Mouse (Mus musculus) brain, embryonic 14.5 days (tissue): ENCODE data around the gene Trim56. TPM values are rescaled to one million over a fixed set of nuclear protein-coding genes. Genes with fewer than 3 reads are reported as not detected.
"Not testable (repeated sequence)": the region's sequence is repeated elsewhere in the genome, so short reads cannot be mapped to it uniquely, and the experiment has no call there.

ENCODE experiments used
- DNase-seq: peaks from one replicate; pipeline ENCODE4 v3.0.0-alpha.2; 2011; ENCODE audit warnings: low read depth
- CTCF ChIP-seq: fragments of 200-500 bp; IDR thresholded peaks from 2 replicates; pipeline ENCODE4 v1.5.1; 2012; ENCODE audit warnings: inconsistent platforms, mild to moderate bottlenecking, moderate library complexity, borderline replicate concordance; ENCODE audit not compliant: insufficient read depth, insufficient read length; ENCODE audit errors: extremely low read depth
- POLR2A ChIP-seq: fragments of 200-500 bp; IDR thresholded peaks from 2 replicates; pipeline ENCODE4 v1.6.1; 2012; ENCODE audit warnings: mild to moderate bottlenecking, inconsistent platforms, borderline replicate concordance; ENCODE audit not compliant: poor library complexity, insufficient read depth, insufficient read length, severe bottlenecking; ENCODE audit errors: extremely low read depth
- polyA plus RNA-seq: library from polyadenylated mRNA; depleted of rRNA; stranded (reverse); fragments of >200 nt; gene quantifications from 2 replicates; pipeline ENCODE4 v1.2.3, GENCODE M21; 2012; rRNA removed

The Trim56 gene
- polyA plus RNA-seq, result 1.2 and 2.2 TPM in 2 replicates

DNA sequence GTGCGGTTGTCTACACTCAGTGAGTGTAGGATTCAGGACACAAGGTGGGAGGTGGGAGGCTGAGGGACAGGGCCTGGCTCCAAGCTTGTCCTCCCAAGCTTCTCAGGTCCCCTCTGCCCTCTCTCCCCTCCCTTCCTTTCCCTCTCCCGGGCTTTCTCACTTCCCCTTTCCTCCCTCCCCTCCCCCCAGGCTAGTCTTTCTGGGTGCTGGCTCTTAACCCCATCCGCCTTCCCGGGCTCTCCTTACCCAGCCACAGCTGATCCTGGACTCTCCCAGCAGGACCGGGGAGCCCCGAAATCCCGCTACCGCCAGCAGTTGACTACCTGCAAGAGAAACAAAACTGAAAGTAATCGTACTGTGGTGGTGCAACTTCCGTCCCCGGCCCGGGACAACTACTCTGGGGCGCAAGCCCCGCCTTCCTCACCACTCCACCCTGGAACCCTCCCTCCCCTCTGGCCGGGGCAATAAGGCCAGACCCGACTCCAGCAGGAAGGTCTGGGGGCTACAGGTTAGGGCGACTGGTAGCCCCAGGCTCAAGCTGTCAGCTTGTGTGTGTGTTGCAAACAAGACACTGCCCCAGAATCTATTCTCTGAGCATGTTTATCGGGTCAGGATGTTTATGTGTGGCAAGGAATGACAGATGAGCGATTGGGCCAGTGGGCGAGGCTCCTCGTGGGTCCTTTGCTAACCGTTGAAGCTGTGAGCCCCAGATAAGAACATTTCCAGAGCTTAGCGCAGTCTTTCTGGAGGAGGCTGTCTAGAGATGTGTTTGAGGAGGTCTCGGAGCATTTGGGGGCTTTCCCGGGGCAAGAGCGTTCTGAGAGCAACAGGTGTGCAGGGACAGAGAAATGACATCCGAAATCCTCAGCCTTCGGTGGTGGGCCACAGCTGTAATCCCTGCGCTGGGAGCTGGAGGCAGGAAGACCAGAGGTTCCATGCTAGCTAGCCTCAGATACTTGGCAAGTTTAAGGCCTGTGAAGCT is at the start of gene Trim56:
Gene Trim56, minus strand, starts transcription at position 344 of the 982 bp plus-strand sequence.
- DNase-seq, result peak; percentile 34

DNA sequence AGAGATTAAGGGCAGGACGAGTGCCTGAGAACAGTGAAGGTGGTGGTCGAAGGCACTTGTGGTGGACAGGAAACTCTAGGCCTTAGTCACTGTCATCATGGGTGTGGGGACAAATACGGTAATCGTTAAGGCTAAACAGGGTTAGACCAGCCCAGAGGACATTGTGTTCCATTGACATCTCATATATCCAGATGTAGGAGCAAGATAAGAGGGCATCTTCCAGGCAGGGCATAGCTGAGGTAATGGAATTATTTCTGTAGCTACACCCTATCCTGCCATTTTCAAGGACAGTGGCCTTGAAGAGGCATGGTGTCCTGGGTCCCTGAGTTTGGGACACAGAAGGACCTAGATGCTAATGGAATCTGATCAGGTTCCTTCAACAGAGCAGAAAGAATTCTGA is 45.8 kb upstream of the Trim56 start:
- TF ChIP-seq CTCF (no peak), POLR2A (no peak)

More for the DNA sequence above, at the start of gene Trim56:
- TF ChIP-seq CTCF, result no peak
- TF ChIP-seq POLR2A, result no peak

DNA sequence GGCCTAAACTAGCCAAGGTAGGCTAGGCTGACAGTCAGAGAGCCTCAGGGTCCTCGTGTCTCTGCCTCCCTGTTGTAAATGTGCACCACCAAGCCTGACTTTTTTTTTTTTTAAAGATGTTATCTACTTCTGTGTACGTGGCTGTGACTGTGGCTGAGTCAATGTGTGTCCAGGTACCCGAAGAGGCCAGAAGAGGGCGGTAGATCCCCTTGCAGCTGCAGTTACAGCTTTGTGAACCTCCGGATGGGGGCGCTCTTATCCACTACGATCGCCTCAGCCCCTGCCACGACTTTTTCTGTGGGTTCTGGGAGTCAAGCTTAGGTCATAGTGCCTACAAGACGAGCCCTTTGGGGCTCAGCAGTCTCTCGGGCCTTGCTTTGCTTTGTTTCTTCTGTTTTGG is 43.5 kb upstream of the Trim56 start:
- TF ChIP-seq POLR2A (no peak), CTCF (peak; percentile 38; the same call in 1 of the 2 replicates)
- DNase-seq, result no peak

More for the DNA sequence above, 45.8 kb upstream of the Trim56 start:
- DNase-seq, result no peak

- DNase-seq, result no peak
- TF ChIP-seq POLR2A, result no peak
- TF ChIP-seq CTCF, result no peak
Measured at GRCm38 (mm10) chr5:137153289-137153688, 37.3 kb upstream of the Trim56 start.

DNA sequence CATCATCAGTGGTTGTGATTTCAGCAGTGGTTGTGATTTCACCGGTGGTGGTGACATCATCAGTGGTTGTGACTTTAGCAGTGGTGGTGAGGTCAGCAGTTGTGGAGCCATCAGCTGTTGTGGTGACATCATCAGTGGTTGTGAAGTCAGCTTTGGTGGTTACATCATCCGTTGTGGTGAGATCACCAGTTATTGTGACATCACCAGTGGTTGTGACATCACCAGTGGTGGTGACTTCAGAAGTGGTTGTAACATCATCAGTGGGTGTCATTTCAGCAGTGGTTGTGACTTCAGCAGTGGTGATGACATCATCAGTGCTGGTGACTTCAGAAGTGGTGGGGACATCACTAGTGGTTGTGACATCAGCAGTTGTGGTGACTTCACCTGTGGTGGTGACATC is 36.6 kb upstream of the Trim56 start:
- TF ChIP-seq POLR2A (no peak), CTCF (no peak)
- DNase-seq, result peak; percentile 18

GRCm38 (mm10) chr5:137149272-137149882 is 33.4 kb upstream of the Trim56 start, which contains the start of gene Muc3:
Gene Muc3, minus strand, starts transcription at chr5:137149322.
- DNase-seq, result not testable (repeated sequence)

DNA sequence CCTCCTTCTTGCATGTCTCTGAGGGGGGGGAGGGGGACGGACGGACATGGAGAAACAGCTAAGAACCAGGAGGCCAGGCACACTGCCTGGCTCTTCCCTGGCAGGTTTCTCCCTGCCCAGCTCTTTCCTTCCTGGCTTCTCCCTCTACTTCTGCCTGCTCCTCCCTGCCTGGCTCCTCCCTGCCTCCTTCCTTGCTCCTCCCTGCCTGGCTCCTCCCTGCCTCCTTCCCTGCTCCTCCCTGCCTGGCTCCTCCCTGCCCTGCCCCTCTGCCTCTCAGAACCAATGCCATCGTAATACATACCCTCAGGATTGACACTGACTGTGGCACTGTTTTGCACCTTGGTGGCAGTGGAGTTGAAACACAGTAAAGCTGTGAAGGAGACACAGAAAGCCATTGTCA is 24.8 kb upstream of the Trim56 start:
- DNase-seq, result no peak
- TF ChIP-seq POLR2A, result no peak
- TF ChIP-seq CTCF, result no peak

- no peak for DNase-seq
- TF ChIP-seq CTCF, result no peak
- TF ChIP-seq POLR2A, result no peak
Measured at GRCm38 (mm10) chr5:137138977-137139376, 23.0 kb upstream of the Trim56 start.

DNA sequence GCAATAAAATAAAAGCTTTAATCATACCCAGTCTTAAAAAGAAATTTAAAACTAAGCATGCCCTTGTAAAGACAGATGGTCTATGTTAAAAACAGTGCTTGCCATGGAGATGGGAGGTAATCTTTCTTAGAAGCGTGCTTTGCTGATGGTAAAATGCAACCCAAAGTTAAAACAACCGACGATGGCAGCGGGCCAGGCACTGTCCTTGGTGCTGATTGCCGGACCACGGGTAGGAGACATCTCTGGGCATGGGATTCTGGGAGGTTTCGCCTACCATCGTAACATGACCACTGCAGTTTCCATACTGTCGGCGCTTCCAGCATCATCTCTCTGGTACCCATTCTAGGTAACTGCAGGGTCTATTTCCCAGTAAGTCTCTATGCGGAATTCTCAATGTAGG is 18.9 kb upstream of the Trim56 start:
- TF ChIP-seq CTCF, result no peak
- no peak for TF ChIP-seq POLR2A
- DNase-seq, result no peak

DNA sequence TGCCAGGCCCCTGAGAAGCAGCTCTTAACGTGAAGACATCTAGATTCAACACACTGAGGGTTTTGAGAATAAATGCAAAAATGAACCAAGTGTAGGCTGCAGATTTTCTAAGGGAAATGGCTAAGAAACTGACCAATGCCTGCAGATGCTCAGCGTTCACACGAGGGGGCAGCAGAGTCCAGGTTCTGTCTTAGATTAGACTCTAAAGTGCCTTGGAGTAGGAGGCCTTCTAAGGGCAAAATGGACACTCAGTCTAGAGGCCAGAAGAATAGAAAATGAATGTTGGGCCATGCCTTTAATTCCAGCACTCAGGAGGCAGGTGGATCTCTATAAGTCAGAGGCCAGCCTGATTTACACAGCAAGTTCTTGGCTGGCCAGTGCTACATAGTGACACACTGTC is 15.5 kb upstream of the Trim56 start:
- TF ChIP-seq CTCF, result peak; percentile 85
- no peak for TF ChIP-seq POLR2A
- DNase-seq, result peak; percentile 80

- DNase-seq, result no peak
- TF ChIP-seq POLR2A, result no peak
- no peak for TF ChIP-seq CTCF
Measured at GRCm38 (mm10) chr5:137129281-137129680, 13.3 kb upstream of the Trim56 start.
